Mouse (Mus musculus) testis, adult 2 months (tissue): Measurements from ENCODE around the gene Atoh8.

Source experiments
- CTCF ChIP-seq: fragments of 200-500 bp; IDR thresholded peaks from 2 replicates; pipeline ENCODE4 v1.5.1; 2012; ENCODE audit warnings: low read depth, mild to moderate bottlenecking, inconsistent platforms, low read length, moderate library complexity; ENCODE audit not compliant: control insufficient read depth, insufficient read depth, insufficient replicate concordance
- POLR2A ChIP-seq: fragments of 200-500 bp; IDR thresholded peaks from 2 replicates; pipeline ENCODE4 v1.6.1; 2012; ENCODE audit warnings: low read depth, mild to moderate bottlenecking, inconsistent platforms, low read length, moderate library complexity; ENCODE audit not compliant: control insufficient read depth

GRCm38 (mm10) chr6:72179562-72180502, 55.5 kb downstream of the Atoh8 start:
- TF ChIP-seq CTCF = no peak
- TF ChIP-seq POLR2A = no peak
